Mouse (Mus musculus) cerebellum, postnatal 10 days (tissue): ENCODE measurements around the gene Olfr32.
"Not testable (repeated sequence)": the region's sequence is repeated elsewhere in the genome, so short reads cannot be mapped to it uniquely, and the experiment has no call there.

Source experiments
- DNase-seq, 2 experiments: peaks; one replicate each; pipeline ENCODE4 v3.0.0; 2021; ENCODE audit warnings: mixed read lengths in 2 of 2

Olfr32 gene

DNA sequence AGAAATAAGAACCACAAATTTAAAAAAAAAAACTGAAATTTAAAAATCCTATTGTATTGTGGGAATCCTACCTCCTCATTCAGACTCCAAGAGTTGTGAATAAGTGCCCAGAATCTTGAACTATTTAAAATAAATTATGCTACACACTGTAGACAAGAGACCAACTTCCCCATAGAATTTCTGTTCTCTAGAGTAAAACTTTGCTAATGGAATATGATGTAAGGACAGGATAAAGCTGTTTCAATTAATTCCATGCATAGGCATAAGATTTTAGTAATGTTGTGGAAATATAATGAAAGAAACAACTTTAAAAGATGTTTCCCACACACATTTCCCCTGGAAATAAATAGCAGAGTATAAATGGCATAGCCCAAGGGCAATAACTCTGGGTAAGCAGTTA lies at the start of gene Olfr32:
TSS of gene Olfr32 (minus strand) at position 101 of the 400 bp plus-strand sequence.
- no peak for DNase-seq

- DNase-seq: not testable (repeated sequence)
Observed at GRCm38 (mm10) chr2:90187082-90187481, 45.0 kb upstream of the Olfr32 start.

DNA sequence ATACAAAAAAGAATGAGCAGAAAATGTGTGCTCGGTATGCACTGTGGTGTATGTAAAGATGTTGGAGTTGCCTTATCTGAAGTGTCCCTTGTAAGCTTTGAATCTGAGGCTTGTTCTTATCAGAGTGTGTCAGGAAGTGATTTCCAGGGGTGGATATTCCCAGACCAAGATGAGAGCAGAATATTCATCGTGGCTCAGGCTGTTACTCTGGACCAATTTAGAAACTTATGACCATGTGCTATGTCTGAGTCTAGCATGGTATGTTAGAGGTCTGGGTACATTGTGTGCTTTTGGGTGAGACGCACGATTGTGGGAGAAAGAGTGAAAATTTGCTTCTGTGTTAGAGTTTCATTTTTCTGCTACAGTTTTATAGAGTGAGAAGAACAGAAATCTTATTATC lies 44.0 kb upstream of the Olfr32 start:
- DNase-seq: not testable (repeated sequence)

GRCm38 (mm10) chr2:90153916-90154315 lies 11.8 kb upstream of the Olfr32 start:
- DNase-seq: peak; percentile 46 to 68

DNA sequence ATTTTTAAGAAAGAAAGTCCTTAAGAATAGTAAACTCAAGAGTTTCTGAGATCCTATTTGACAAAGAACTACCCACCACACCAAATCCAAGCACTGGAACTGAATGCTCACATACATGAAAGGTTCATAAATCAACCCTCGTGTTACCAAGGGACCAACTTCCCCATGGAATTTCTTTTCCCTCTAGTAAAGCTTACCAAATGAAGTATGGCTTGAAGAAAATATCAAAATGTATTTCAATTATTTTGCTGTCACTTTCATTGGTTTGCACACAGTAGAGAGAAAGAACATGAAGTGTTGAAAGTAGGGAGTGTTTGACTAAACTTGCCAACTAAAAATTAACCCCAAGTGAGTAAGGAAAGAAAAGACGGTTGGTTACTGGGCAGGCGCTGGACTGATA lies 10.9 kb upstream of the Olfr32 start, which contains the start of gene Olfr1270:
TSS of gene Olfr1270 (minus strand) at position 101 of the 400 bp plus-strand sequence.
- no peak for DNase-seq

GRCm38 (mm10) chr2:90121312-90121711 lies 20.8 kb downstream of the Olfr32 start, which contains the start of gene Olfr1269:
Olfr1269 (minus strand) TSS chr2:90121412.
- DNase-seq: no peak
